Mouse (Mus musculus) megakaryocyte, embryonic 14.5 days (primary cell): Measurements from ENCODE around the gene Agbl3.

Experiments
- FLI1 ChIP-seq: IDR thresholded peaks from 2 replicates; pipeline ENCODE4 v1.6.1; 2012; ENCODE audit warnings: low read length, inconsistent platforms, mixed read lengths
- GATA1 ChIP-seq: IDR thresholded peaks from 3 replicates; pipeline ENCODE4 v1.6.1; 2012; ENCODE audit warnings: mixed read lengths, low read length, inconsistent platforms, borderline replicate concordance

GRCm38 (mm10) chr6:34862791-34863403 lies 82.7 kb downstream of the Agbl3 start, which contains the start of gene Tmem140:
- TF ChIP-seq GATA1 = no peak
- no peak for TF ChIP-seq FLI1
